Mouse (Mus musculus) inflammation-experienced regulatory T-cells, adult 6 months (primary cell): ENCODE measurements around the gene Iqschfp. TPM values are rescaled to one million over a fixed set of nuclear protein-coding genes. Genes with fewer than 3 reads are reported as not detected.

Experiments used
- ATAC-seq: one replicate; pipeline ENCODE4 v1.8.0; 2017
- polyA plus RNA-seq, 3 experiments: library from polyadenylated mRNA; unstranded; fragments of 100-300 nt; shearing (Covaris generic); gene quantifications; one replicate each; pipeline ENCODE4 v1.2.1; 2017

Iqschfp gene
- polyA plus RNA-seq, 3 experiments from 2014 or later, result not detected

DNA sequence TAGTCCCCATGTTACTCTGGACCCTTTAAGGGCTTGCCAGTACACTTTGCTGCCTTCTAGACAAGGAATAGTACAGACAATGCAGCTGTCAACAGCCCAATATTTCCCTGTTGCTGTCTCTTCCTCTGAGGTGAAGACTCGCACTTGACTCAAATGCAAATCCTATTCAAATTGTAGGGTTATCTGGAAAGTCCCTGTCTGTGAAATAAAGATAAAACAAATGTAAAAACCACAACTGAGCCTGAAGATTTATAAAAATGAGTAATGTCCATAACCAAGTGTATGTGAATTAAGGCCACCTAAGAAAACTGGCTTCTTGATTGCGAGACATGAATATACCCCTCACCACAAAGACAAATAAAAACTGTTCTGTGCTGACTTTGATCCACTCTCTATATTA is 347.9 kb downstream of the Iqschfp start:
- peak; percentile 54 for ATAC-seq

DNA sequence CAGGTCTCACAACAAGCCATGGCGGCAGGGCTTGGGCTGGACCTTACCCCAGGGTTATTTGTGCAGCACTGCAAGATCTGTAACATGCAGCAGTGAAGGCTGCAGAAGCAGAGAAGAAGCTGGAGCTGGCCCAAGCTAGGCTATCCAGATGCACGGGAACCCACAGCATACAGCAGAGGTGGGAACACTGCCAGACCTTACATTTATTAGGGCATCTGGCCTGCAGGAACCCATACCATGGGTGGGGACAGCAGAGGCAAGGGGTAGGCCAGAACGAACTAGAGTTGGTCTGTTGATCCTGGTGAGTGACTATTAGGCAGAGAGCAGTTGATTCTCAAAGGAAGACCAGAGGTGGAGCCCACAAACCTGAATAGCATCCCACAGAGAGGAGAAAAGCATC is 351.2 kb downstream of the Iqschfp start:
- ATAC-seq, result no peak

DNA sequence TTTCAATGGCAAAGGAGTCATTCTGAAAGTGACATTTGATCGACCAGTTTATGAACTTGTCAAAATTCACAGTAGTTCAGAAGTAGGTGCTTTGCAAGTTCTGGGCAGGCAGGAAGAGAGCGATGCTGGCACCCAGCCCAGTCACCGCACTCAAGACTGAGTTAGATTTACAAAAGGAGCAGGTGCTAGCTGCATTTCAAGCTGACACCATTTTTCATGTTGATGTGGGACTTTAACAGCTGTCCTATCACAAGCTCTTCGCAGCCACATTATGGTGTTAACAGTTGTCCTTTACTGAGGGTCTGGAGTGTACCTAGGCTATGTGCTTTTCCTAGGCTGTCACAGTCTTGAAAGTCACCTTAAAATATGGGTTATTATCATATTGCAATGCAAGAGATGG is 354.1 kb downstream of the Iqschfp start:
- ATAC-seq, result no peak

DNA sequence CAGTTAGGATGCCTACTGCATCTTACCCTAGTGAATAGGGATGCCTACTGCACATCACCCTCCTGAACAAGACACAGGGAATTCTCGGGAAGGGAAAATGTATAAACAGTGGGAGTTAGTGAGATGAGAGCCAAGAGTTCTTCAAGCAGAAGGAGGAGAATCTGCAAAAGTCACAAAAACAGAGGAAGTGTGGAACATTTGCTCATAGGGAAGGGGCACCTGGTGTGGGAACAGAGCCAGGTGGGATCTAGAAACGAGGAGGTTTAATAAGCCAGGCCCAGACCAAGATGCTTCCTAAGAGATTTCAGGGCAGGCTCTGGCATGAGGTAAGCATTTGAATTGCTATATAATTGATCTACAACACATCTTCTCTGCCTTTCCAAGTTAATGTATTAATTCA is 358.6 kb downstream of the Iqschfp start:
- ATAC-seq, result no peak

DNA sequence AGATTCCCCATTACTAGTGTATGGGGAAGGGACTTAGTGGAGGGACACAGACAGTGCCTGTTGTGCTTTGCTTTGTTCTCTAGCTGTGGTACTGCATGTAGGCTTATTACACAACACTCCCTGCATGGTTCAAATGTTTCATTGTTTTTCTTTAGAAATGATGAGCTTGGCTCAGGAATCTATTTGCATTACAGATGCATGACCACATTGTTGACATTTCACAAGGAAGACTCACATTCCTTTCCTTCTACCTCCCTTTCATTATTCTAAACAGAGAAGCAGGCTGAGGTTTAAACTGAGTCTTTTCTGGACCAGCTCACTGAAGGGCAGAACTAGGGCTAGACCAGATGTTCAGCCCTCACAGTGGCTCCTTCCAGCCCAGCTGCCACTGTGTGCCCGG is 360.3 kb downstream of the Iqschfp start:
- no peak for ATAC-seq

DNA sequence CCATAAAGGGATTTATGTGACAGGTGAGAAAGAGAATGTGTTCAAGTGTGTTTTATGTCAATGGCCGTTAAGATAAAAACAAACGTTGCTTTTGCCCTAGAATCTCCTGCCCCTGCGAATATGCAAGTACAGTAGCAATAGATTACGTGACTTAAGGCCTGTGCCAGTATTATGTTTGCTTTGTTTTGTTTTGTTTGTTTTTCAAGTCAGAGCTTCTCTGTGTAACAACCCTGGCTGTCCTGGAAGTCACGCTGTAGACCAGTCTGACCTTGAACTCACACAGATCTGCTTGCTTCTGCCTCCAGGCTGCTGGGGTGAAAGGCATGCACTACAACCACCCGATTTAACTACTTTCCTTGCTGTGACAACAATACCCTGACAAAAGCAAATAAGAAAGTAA is 370.3 kb downstream of the Iqschfp start:
- no peak for ATAC-seq

DNA sequence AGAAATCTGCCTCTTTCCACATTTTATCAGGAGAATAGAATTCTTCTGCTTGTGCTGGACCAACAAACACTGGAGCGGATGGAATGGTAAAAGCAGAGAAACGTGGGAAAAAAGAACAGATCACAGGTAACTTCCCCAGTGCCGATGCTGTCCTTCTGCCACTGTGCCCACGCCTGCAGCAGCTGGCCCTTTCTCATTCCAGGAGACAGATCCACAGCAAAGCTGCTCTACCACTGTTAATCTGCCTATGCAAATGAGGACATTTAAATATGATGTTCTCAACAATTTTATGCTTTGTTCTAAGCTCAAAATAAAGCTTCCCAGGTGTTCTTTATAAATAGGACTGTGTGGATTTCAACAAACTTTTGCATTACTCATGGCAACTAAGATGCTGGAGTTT is 375.9 kb downstream of the Iqschfp start:
- no peak for ATAC-seq

DNA sequence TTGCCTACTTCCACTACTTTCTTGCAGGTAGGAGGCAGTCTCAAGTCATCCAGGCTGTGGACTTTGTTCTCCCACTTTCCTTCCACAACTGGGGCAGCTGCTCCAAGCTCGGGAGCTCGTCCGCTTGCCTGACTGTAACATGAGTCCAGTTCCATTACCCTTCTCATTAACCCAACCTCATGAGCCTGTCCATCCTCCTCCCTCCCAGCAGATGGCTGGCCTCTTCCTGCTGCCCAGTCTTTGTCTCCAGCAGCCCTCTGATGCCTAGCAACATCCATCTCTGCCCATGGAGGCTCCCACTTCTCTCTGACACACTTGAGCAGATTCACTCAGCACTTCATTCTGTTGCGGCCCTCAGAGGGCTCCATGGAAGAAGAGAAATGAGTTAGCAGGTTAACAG is 377.2 kb downstream of the Iqschfp start:
- ATAC-seq, result no peak

DNA sequence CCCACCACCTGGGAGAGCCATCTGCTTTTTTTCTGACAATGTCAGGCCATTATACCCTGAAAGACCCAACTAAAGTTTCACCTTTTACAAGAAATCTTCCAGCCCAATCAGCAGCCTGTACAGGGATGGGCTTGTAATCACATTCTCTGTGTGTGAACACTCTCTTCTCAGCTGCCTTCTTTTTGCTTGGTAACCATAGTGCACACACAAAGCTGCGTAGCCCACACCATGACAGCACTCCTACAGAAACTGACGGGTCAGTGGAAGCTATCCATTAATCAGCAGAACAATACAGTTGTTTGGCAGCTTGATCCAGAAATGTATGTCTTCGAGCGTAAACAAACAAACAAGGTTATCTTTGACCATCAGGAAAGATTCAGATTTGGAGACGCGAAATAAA is 378.2 kb downstream of the Iqschfp start:
- no peak for ATAC-seq

DNA sequence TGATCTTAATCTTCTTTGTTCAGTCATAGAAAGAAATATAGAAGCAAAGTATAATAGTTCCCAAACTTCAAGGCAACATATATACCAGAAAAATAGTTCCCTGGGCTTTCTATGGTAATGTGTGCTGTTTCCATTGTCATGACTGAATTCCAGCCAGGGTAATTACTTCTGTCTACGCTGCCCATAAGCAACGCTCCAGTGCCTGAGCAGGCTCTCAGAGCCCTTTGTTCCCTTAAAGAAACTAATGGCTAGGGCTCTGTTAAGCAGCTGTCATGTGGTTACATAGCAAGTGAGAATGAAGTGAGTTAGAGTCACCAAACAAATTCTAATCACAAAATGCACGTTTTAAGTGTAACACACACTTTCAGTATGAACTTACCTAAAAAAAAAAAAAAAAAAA is 379.4 kb downstream of the Iqschfp start:
- ATAC-seq, result no peak

DNA sequence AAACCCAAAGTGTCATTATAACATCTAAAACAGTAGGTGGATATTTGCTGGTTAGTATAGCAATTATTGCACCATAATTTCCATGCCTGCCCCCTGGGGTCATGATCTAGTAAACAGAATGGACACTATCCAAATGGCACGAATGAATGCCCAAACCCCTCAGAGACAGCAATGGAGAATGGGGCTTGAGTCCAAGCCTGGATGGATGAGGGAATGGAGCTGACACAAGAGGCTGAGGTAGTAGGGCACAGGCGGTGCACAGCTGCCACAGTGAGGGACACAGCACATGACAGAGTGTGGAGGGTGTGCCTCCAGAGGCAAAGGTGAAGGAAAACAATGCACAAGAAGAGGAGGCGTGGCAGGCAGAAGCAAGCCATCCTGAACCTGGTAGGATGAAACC is 379.8 kb downstream of the Iqschfp start:
- no peak for ATAC-seq

DNA sequence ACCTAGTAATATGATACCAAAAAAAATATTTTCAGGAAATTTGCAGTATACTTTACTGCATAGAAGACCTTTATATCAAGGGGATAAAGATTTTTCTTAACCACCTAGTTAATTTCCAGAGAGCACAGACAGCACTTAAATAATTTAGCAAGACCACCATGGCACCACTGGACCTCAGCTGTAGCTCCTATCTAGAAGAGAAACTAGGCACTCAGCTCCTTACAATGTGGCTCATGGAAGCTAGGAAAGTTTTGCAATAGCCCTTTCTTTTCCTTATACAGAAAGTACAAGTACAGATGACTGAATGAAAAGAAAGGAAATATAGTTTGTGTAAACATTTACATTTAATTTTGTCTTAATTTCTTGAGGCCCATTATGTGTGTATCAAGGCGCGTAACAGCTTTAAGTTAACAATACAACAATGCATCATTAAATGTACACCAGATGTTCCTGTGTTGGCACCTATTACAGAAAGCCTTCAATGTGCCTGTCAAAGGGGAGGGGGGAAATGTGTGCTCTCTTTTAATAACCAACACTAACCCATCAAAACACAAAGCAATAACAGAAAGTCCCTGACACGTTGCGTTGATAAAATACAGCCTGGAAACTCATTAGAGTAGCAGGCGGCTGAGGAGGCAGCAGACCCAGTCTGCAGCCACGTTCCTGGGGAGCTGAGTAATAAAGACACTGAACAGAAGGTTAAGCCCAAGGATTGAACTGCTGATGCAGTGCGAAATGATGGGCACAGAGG is 391.0 kb downstream of the Iqschfp start:
- no peak for ATAC-seq

DNA sequence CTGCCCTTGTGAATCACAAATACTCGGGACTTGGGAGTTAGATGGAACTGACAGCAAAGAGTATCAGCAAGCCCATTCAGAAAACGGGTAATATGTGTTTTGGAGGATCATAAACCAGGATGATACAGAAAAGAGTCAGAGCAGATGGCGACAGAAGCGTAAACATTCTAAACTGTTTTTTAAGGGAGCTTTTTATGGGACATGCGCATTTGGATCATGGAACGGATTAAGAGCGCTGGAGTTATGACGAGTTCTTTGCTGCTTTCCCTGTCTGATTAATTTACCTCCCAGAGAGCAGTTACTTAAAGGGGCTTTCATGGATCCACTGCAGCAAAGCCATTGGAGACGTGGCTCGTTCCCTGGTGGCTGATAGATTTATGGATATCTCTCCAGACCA is 391.6 kb downstream of the Iqschfp start:
- ATAC-seq, result no peak

DNA sequence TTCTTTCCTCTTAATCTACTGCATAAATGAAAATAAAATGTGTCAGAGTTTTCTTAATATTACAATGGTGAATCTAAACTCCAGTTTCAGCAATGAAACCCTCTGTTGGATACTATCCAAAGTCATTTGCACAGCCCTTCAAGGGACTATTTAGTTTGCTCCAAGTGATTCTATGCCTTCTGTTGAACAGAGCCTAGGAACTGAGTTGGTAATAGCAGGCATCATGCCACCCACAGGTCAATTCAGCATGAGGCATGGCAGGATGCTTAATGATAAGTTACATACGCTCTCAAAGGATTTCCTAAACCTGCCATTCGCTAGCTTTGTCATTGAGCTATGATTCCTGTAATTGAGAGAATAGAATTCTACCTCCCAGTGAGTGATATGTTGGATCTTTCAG is 392.5 kb downstream of the Iqschfp start:
- no peak for ATAC-seq

DNA sequence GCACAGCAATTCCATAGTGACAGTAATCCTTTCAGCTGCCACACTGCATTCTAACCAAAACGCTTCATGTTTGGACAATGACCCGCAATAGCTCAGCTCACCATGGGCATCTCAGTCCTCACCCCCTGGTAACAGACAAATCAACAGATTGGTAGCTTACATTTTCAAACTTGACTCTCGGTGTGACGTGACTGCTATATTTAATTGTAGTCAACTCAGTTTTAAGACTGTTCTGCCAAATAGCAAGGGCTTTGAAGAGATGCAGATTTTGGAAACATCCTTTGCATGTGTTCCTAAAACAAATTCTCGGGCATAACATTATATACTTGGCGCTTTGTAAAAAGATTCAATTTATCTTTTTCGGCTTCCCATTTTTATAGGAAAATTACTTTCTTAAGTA is 404.7 kb downstream of the Iqschfp start:
- no peak for ATAC-seq

DNA sequence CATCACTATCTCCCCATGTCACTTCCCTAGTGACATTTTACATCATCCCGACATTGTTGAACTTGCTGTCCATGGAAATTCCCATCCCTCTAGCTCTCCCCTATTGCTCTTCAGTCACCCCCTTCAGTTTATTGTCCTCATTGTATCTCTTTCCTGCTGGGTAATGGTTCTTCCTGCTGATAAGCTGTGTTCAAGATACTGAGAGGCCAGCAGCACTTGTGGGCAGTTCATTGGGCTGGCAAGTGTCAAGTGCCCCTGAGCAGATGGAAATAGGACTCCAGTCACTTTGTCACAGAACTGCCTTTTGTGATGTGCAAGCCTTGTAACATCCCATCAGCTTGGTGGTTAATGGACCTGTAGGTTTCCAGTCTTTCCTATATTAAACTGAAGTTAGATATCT is 413.6 kb downstream of the Iqschfp start:
- no peak for ATAC-seq

DNA sequence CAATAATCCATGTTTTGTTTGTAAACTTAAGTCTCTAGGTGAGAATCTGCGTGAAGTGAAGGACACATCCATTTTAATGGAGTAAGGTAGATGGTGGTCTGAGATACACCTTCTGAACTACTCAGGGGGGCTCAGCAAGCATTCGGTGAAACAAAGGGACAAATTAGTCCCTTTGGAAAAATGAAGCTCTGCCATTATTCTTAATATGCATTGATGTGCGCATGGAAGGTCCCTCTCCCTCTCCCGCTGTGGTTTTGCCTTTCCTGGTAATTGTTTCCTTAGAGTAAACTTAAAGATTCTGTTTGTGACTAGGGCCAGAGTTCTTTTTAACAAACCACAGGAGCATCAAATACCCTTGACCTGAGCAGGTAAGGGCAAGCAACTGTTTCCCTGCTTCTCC is 414.7 kb downstream of the Iqschfp start:
- no peak for ATAC-seq

DNA sequence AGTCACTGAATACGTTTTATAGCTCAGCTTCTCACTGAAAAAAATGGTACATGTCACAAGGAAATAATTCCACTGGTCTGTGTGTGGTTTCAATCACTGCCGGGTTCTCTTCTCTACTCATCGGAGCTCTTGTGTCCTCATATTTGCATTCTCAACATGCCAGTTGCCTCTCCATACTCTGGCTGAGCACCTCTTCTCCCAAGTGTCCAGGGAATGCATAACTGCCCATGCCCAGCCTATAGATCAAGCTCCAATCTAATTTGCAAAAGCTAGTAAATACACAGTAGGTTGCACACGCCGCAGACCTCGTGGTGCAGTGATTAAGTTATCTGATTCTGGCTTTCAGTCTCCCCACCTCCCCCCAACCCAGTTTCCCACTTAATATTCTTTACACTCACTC is 433.5 kb downstream of the Iqschfp start:
- no peak for ATAC-seq

DNA sequence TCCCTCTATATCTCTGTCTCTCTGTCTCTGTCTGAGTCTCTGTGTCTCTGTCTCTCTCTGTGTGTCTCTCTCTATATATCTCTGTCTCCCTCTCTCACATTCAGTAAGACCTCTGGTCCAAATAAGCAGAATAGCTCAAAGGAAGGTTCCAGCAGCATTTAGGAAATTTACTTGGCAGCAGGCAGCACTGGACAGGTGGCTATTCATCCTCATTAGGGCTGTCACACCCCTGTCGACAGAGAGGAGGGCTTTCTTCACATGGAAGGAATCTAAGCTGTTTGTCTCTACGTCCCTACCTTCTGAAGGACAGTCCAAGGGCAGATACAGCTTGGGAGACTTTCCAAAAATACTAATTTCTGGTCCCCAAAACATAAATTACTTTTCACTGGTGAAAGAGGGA is 440.5 kb downstream of the Iqschfp start:
- ATAC-seq, result no peak

DNA sequence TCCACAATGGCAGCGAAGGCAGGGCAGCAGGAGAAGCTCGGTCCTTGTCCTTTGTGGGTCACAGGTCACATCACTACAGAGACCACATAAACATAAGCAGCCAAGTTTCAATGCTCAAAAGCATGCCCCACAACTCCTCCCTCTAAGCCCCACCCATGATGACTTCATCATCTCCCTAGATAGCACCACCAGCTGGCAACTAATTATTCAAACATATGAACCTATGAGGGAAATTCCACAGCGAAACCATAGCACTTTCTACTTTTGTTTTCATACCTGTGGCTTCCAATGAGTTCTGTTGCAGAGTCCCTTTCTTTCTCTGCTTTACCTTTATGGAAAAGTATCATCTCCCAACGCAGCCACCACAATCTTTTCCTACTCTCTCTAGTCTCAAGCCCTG is 443.5 kb downstream of the Iqschfp start:
- ATAC-seq, result no peak

DNA sequence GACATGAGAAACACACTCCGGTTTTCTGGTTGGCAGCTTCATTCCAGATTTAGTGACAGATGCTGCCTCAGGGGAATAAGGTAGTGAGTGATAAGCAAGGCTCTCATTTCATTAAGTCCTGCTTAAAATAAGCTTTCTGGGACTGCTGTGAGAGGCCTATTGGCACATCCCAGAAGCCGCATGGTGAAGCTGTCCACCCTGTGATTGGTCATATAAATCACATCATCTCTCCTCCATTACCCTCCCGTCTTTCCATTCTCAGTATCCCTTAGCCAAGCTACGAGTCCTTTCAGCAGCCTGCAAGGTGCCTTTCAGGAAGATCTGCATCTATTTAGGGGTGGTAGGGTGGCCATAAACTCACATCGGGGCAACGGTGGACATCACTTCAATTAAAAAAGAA is 458.6 kb downstream of the Iqschfp start:
- no peak for ATAC-seq

DNA sequence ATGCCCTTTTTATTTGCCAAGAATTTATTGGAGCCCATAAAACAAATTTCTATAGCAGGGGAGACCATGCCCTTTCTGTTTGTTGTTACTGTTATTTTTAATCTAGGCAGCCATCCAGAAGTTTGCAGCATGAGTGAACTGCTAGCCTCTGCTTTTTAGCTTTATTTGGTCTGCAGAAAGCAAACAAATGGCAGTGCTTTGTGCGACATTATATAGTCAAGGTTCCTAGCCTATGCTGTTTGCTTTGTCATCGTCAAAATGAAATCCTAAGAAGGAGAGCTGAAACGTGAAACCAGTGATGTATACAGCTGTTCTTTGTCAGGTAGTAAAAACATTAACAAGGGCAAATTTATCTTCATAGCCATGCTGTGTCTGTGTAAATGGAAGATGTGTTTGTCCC is 459.4 kb downstream of the Iqschfp start:
- no peak for ATAC-seq

DNA sequence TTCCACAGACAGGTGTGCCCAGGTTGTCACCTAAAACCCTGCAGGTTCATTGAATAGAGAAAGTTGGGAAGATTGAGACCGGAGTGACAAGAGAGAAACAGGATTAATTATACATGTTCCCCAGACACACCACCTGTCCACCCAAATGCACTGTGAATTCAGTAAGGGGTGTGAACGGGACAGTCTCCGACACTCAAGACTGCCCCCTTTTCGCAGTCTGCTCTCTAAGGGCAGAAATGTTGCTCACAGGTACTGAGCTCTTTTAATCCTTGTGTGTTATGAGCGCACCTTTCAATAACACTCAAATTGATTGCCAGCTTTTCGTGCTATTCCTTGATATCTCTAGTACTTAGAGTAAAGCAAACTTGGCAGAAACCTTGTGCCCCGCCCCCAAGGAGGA is 460.9 kb downstream of the Iqschfp start:
- ATAC-seq, result no peak

DNA sequence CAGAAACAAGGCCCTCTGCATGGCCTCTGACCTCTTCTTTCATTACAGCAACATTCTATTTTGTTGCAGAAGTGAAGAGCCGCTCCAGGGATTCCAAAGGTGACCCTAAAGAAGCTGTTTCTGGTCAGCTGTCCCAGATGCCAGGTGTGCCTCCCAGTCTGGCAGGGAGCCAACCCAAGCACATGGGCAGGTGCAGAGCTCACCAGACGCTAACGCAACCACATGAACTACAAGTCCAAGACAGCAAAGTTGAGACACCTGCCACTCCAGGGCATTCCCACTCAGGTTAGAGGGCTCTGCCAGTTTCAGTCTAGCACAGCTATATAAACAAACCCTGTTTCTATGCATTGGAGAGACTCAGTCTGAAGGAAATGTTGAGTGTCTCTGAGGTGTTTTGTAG is 461.5 kb downstream of the Iqschfp start:
- no peak for ATAC-seq

DNA sequence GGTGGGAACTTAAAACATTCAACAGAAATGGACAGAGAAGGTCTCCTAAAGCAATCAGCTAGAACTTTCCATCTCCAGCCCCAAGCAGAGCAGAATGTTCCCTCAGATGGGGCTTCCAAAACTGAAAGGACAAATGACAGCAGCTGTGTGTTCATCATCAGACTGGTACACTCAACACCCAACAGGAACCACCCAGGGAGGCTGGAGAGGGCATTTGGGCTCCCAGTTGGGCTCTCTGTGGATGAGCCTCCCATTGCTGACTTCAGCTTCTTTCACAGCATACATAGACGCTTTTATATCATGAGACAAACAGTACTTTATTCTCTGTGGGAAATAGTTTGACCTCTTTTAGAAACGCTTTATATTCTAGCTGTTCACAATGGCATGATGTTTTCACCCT is 464.5 kb downstream of the Iqschfp start:
- no peak for ATAC-seq
